Mouse (Mus musculus) forebrain, embryonic 11.5 days (tissue): Measurements from ENCODE around the gene Dnaaf2. TPM values are rescaled to one million over a fixed set of nuclear protein-coding genes. Genes with fewer than 3 reads are reported as not detected.

Experiments
- ATAC-seq: fragments of 200-750 bp; cut with Nextera tagmentation; replicated peaks from 2 replicates; pipeline ENCODE4 v1.8.0; 2017; ENCODE audit warnings: moderate TSS enrichment; ENCODE audit not compliant: low FRiP score
- DNase-seq: peaks from one replicate; pipeline ENCODE4 v3.0.0-alpha.2; 2017; ENCODE audit warnings: low spot score
- H3K27ac ChIP-seq: fragments of 300-500 bp; sonication (generic); 2 replicates; pipeline ENCODE4 v1.5.1; 2014; ENCODE audit warnings: low read depth, low read length
- H3K27me3 ChIP-seq: fragments of 300-500 bp; sonication (generic); 2 replicates; pipeline ENCODE4 v1.6.1; 2014; ENCODE audit warnings: mild to moderate bottlenecking, low read length, mixed read lengths; ENCODE audit not compliant: control insufficient read depth, insufficient read depth
- H3K36me3 ChIP-seq: fragments of 300-500 bp; sonication (generic); 2 replicates; pipeline ENCODE4 v1.6.1; 2014; ENCODE audit warnings: mild to moderate bottlenecking, low read length, moderate library complexity, mixed read lengths; ENCODE audit not compliant: control insufficient read depth, insufficient read depth
- H3K4me1 ChIP-seq: fragments of 300-500 bp; sonication (generic); replicated peaks from 2 replicates; pipeline ENCODE4 v1.6.1; 2014; ENCODE audit warnings: low read length, mixed read lengths; ENCODE audit not compliant: control insufficient read depth, insufficient read depth
- H3K4me2 ChIP-seq: fragments of 300-500 bp; sonication (generic); 2 replicates; pipeline ENCODE4 v1.6.1; 2014; ENCODE audit warnings: low read depth, mild to moderate bottlenecking, low read length, moderate library complexity, mixed read lengths; ENCODE audit not compliant: severe bottlenecking
- H3K4me3 ChIP-seq: fragments of 300-500 bp; sonication (generic); 2 replicates; pipeline ENCODE4 v1.5.1; 2014; ENCODE audit warnings: low read depth, low read length
- H3K9ac ChIP-seq: fragments of 300-500 bp; sonication (generic); 2 replicates; pipeline ENCODE4 v1.6.1; 2014; ENCODE audit warnings: low read length
- H3K9me3 ChIP-seq: fragments of 300-500 bp; sonication (generic); 2 replicates; pipeline ENCODE4 v1.6.1; 2016; ENCODE audit warnings: low read length, mixed read lengths; ENCODE audit not compliant: control insufficient read depth
- WGBS: fragments of 180-500 bp; shearing (Covaris S2); extraction: QIAGEN DNeasy Blood & Tissue Kit; methylation state at CpG from one replicate; pipeline ENCODE4 v1.1.7; 2014; 5-methylcytosine and 5-hydroxymethylcytosine counted together
- polyA plus RNA-seq: library from polyadenylated mRNA; unstranded; fragments of >200 nt; fragmentation: Nextera tagmentation; extraction: Ambion mirVana; gene quantifications from 2 replicates; pipeline ENCODE4 v1.2.1, GENCODE M21; 2014

The Dnaaf2 gene
- polyA plus RNA-seq, 1 experiment from 2014 or later = 20.0 TPM

DNA sequence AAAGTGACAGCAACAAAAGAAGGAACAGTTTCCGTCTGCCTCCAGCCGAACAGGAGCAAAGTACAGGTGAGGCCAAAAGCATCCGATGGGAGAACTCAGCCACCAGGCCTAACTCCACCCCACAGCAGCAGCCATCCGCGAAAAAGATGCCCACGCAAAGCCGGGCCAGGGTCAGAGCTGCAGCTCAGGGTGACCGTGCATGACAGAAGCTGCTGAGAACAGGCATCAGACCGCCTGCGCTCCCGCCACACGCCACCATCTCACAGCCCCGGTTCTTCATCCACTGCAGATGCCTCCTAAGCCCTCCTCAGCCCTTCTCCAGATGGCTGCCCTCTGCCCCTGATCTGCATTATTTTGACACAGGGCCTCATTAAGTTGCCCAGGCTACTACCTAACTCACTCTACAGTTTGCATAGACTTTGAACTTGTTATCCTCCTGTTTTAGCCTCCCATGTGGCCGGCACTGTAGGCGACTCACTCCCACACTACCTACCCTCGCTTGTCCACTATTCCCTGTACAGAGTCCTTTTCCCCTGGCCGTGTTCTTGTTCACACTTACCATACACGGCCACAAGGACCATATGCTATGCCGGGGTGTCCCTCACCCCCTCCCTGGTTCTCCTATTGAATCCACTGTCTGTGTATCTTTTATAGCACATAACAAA lies 22.5 kb upstream of the Dnaaf2 start:
- Histone ChIP-seq H3K4me2 (no peak overlapping the region), H3K9me3 (no peaks in the 10 kb centered on the region), H3K4me1 (no peaks in the 10 kb centered on the region), H3K27ac (no peak overlapping the region), H3K27me3 (no peaks in the 10 kb centered on the region), H3K9ac (no peak overlapping the region), H3K4me3 (no peak overlapping the region), H3K36me3 (peaks cover 5% of the 10 kb centered on the region; the same call in 1 of the 2 replicates)
- DNase-seq = no peak
- WGBS = 90% methylated on average over 19 of the region's 19 CpGs
- no peak for ATAC-seq

DNA sequence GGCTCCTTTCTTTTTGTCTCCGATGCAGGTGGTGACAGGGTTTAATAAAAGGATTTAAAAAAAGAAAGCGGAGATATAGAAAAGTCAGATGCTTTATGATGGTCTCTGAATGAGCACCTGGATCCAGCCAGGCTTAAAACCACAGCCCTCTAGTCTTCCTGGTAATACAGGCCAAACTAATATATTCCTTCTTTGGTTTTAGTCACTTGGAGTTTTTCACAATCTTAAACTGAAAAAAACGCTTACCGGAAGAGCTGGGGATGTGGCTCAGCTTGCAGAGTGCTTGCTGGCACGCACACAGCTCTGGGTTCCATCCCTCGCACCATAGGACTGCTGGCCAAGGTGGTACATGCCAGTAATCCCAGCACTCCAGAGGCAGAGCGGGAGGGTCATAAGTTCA lies 18.4 kb upstream of the Dnaaf2 start:
- Histone ChIP-seq H3K27me3 (no peaks in the 10 kb centered on the region), H3K36me3 (peaks cover 12% of the 10 kb centered on the region; the same call in 1 of the 2 replicates), H3K4me3 (no peak overlapping the region), H3K4me1 (no peaks in the 10 kb centered on the region), H3K9ac (no peak overlapping the region), H3K27ac (no peak overlapping the region), H3K4me2 (no peak overlapping the region), H3K9me3 (no peaks in the 10 kb centered on the region)
- ATAC-seq = no peak
- WGBS = 93% methylated on average over 7 of the region's 7 CpGs
- DNase-seq = no peak

DNA sequence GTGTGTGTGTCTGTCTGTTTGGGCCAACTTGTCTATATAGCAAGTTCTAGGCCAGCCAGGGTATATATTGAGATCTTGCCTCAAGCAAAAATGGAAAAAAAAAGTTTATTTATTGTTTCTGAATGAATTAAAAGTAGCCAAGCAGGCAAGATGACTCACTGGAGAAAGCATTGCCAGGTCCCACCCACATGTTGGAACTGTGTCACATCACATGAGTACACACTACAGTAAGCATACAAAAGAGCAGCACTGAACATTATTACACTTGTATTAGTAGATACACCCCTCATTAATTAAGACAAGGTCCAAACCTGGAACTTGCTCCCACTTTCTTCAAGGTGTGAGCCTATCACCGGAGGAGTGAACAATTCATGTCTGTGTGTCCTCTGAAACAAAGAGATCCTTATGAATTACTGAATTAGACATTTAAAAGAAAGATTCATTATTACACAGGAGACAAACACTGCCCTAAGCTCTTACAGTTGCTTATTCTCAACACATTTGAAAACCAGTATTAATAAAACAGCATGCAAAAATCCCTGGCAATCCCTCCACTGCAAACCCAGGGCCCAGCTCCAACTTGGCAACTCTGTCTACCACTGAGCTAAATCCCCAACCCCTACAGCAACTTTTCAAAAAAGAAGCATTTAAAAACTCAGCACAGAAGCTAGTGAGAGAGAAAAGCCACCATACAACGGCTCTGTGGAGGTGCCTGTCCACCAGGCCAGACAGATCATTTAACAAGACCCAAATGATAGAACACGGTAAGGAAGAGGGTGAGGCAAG lies 17.0 kb upstream of the Dnaaf2 start:
- no peak overlapping the region for H3K4me3 ChIP-seq
- WGBS = 94% methylated on average over 3 of the region's 3 CpGs
- no peaks in the 10 kb centered on the region for H3K9me3 ChIP-seq
- H3K4me2 ChIP-seq = no peak overlapping the region
- peaks cover 14% of the 10 kb centered on the region; the same call in 1 of the 2 replicates for H3K36me3 ChIP-seq
- H3K27me3 ChIP-seq = no peaks in the 10 kb centered on the region
- ATAC-seq = no peak
- no peak for DNase-seq
- no peaks in the 10 kb centered on the region for H3K4me1 ChIP-seq
- H3K27ac ChIP-seq = no peak overlapping the region
- H3K9ac ChIP-seq = no peak overlapping the region

GRCm38 (mm10) chr12:69214393-69214792 lies 16.2 kb upstream of the Dnaaf2 start:
- Histone ChIP-seq H3K4me3 (no peak overlapping the region), H3K27ac (no peak overlapping the region), H3K4me2 (no peak overlapping the region), H3K4me1 (no peaks in the 10 kb centered on the region), H3K9ac (no peak overlapping the region), H3K27me3 (no peaks in the 10 kb centered on the region), H3K36me3 (peaks cover 10% of the 10 kb centered on the region; the same call in 1 of the 2 replicates), H3K9me3 (no peaks in the 10 kb centered on the region)
- 91% methylated on average over 7 of the region's 7 CpGs for WGBS
- ATAC-seq (no peak), DNase-seq (no peak)

GRCm38 (mm10) chr12:69213186-69213777 lies 15.1 kb upstream of the Dnaaf2 start:
- Histone ChIP-seq H3K4me2 (no peak overlapping the region), H3K4me1 (no peaks in the 10 kb centered on the region), H3K27ac (no peak overlapping the region), H3K4me3 (no peak overlapping the region), H3K9ac (no peak overlapping the region), H3K27me3 (no peaks in the 10 kb centered on the region), H3K9me3 (no peaks in the 10 kb centered on the region), H3K36me3 (peaks cover 12% of the 10 kb centered on the region; the same call in 1 of the 2 replicates)
- 94% methylated on average over 13 of the region's 13 CpGs for WGBS
- DNase-seq (no peak), ATAC-seq (no peak)

DNA sequence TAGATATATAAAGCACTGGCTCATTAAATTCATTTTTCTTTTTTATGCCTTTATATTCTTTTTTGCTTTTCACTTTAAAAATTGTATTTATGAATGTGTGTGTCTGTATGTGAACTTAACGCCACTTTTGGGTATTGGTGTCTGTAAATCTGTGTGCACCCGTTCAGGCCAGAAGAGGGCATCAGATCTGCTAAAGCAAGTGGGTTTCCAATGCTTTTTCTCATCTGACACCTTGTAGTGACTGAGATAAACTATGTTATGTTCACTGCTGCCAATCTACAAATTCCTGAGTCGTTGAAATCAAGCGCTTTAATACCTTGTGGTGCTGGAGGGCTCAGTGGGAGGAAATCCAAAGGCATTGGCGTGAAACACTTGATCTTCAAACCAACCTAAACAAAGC lies 12.8 kb upstream of the Dnaaf2 start:
- H3K4me3 ChIP-seq = no peak overlapping the region
- H3K27me3 ChIP-seq = no peaks in the 10 kb centered on the region
- DNase-seq (peak; percentile 25), ATAC-seq (no peak)
- no peak overlapping the region for H3K27ac ChIP-seq
- H3K9me3 ChIP-seq = no peaks in the 10 kb centered on the region
- H3K4me1 ChIP-seq = no peaks in the 10 kb centered on the region
- WGBS = 90% methylated on average over 5 of the region's 5 CpGs
- no peak overlapping the region for H3K4me2 ChIP-seq
- peaks cover 12% of the 10 kb centered on the region; the same call in 1 of the 2 replicates for H3K36me3 ChIP-seq
- H3K9ac ChIP-seq = no peak overlapping the region

DNA sequence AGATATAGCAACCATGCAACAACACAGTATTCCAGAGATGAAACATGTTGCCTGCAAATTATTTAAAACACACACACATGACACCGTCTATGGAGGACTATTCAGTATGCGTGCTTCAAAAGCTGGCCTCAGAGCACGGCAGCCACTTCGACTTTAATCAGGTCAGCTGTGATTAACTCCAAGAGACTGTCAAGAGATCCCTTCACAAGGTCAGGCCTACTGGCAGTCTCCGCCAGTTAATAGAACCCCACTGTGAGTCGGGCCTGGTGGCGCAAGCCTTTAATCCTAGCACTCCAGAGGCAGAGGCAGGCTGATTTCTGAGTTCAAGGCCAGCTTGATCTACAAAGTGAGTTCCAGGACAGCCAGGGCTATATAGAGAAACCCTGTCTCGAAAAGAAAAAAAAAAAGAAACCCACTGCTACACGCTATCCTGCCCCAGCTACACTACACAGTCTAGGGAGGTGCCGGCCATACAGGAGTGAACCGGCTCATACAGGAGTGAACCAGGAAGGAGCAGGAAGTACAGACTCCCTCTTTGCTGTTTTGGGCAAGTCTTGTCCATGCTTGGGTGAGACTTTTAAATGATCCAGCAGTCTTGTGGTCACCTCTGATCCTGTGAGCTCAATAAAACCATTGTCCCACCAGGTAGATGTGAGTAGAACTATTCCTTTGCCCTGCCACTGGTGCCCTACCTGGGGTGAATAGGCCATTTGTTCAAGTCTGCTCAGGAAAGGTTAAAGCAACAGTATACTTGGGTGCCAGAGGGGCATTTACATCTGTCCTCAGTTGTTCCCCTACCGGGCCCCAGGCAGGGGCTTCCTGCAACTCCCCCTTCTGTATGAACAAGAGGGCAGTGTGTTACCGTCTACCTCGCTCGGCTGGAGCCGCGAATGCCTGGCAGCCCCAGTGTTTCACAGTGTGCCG lies 12.1 kb upstream of the Dnaaf2 start:
- H3K9ac ChIP-seq = no peak overlapping the region
- H3K9me3 ChIP-seq = no peaks in the 10 kb centered on the region
- H3K27ac ChIP-seq = no peak overlapping the region
- no peak overlapping the region for H3K4me3 ChIP-seq
- no peaks in the 10 kb centered on the region for H3K27me3 ChIP-seq
- 0 out of 2 replicates have a peak, but pooled peaks have one; percentile 16 for ATAC-seq
- H3K36me3 ChIP-seq = peaks cover 12% of the 10 kb centered on the region; the same call in 1 of the 2 replicates
- no peak overlapping the region for H3K4me2 ChIP-seq
- H3K4me1 ChIP-seq = no peaks in the 10 kb centered on the region
- WGBS = 91% methylated on average over 18 of the region's 18 CpGs
- peak; percentile 49 for DNase-seq

- no peak overlapping the region for H3K9ac ChIP-seq
- no peaks in the 10 kb centered on the region for H3K4me1 ChIP-seq
- ATAC-seq = no peak
- no peak overlapping the region for H3K4me2 ChIP-seq
- peaks cover 10% of the 10 kb centered on the region; the same call in 1 of the 2 replicates for H3K36me3 ChIP-seq
- DNase-seq = peak; percentile 41
- no peak overlapping the region for H3K4me3 ChIP-seq
- no peak overlapping the region for H3K27ac ChIP-seq
- no peaks in the 10 kb centered on the region for H3K9me3 ChIP-seq
- 90% methylated on average over 2 of the region's 2 CpGs for WGBS
- no peaks in the 10 kb centered on the region for H3K27me3 ChIP-seq
These were observed 10.3 kb upstream of the Dnaaf2 start for GRCm38 (mm10) chr12:69208520-69208919.
